ENCODE assay signal across 8 mouse cellular contexts in genomic region chr5:123746253-123746652, GRCm38 (mm10). TPM values are rescaled to one million over a fixed set of nuclear protein-coding genes. Genes with fewer than 3 reads are reported as not detected.
DNase-seq lines count a peak whose midpoint lies in the region; ATAC-seq lines count a peak whose summit lies in the region.

No protein-coding gene starts in this region.

- no peak for ATAC-seq in liver, embryonic 11.5 days (replicated peaks; ENCODE audit: low FRiP score)
- ATAC-seq in embryonic facial prominence, embryonic 13.5 days (ENCODE audit: insufficient number of reproducible peaks, insufficient read depth, low FRiP score, low TSS enrichment, low read depth): no peak
- no peak for ATAC-seq in intestine, embryonic 16.5 days
- no peak for ATAC-seq in neural tube, embryonic 15.5 days (ENCODE audit: low FRiP score)

- H3K27ac ChIP-seq in liver, embryonic 11.5 days (ENCODE audit: low read depth, low read length): no peak overlapping the region
- H3K27ac ChIP-seq in embryonic facial prominence, embryonic 13.5 days: no peak overlapping the region
- no peak overlapping the region for H3K27ac ChIP-seq in intestine, embryonic 16.5 days (ENCODE audit: low read length)
- H3K27ac ChIP-seq in neural tube, embryonic 15.5 days (replicated peaks): no peak overlapping the region

- H3K27me3 ChIP-seq in liver, embryonic 11.5 days (replicated peaks; ENCODE audit: control insufficient read depth, insufficient read depth, low read length): no peaks in the 10 kb centered on the region
- H3K27me3 ChIP-seq in embryonic facial prominence, embryonic 13.5 days: no peaks in the 10 kb centered on the region
- H3K27me3 ChIP-seq in intestine, embryonic 16.5 days (replicated peaks; ENCODE audit: control insufficient read depth, insufficient read depth, low read length): no peaks in the 10 kb centered on the region
- no peaks in the 10 kb centered on the region for H3K27me3 ChIP-seq in neural tube, embryonic 15.5 days (replicated peaks)

- DNase-seq in liver, embryonic 11.5 days (ENCODE audit: low spot score): peak; percentile 26
- DNase-seq in liver (no peak), adipocyte (ENCODE audit: low spot score) (no peak)
- no peak for DNase-seq in cerebellum, adult 18-20 months
- no peak for DNase-seq in thymus, postnatal 14 days

- no peaks in the 10 kb centered on the region for H3K9me3 ChIP-seq in liver, embryonic 11.5 days (ENCODE audit: control insufficient read depth, low read length)
- no peaks in the 10 kb centered on the region for H3K9me3 ChIP-seq in embryonic facial prominence, embryonic 13.5 days
- no peaks in the 10 kb centered on the region for H3K9me3 ChIP-seq in intestine, embryonic 16.5 days (ENCODE audit: control insufficient read depth, low read length)
- no peaks in the 10 kb centered on the region for H3K9me3 ChIP-seq in neural tube, embryonic 15.5 days (replicated peaks)

- H3K4me1 ChIP-seq in liver, embryonic 11.5 days (replicated peaks; ENCODE audit: control insufficient read depth, insufficient read depth, low read length): peaks cover 25% of the 10 kb centered on the region
- peaks cover 23% of the 10 kb centered on the region for H3K4me1 ChIP-seq in embryonic facial prominence, embryonic 13.5 days
- H3K4me1 ChIP-seq in intestine, embryonic 16.5 days (ENCODE audit: control insufficient read depth, insufficient read depth, low read length): peaks cover 12% of the 10 kb centered on the region
- peaks cover 35% of the 10 kb centered on the region for H3K4me1 ChIP-seq in neural tube, embryonic 15.5 days

- peak overlapping the region; percentile 11 for H3K4me3 ChIP-seq in liver, embryonic 11.5 days (ENCODE audit: low read depth, low read length)
- peak overlapping the region; percentile 75 for H3K4me3 ChIP-seq in embryonic facial prominence, embryonic 13.5 days
- no peak overlapping the region for H3K4me3 ChIP-seq in intestine, embryonic 16.5 days (ENCODE audit: low read length)
- H3K4me3 ChIP-seq in neural tube, embryonic 15.5 days (replicated peaks): no peak overlapping the region; the same call in 1 of the 2 replicates

- H3K4me2 ChIP-seq in liver, embryonic 11.5 days: peak overlapping the region; percentile 95
- peak overlapping the region; percentile 85 for H3K4me2 ChIP-seq in embryonic facial prominence, embryonic 13.5 days
- H3K4me2 ChIP-seq in intestine, embryonic 16.5 days (ENCODE audit: low read depth, low read length): peak overlapping the region; percentile 23
- peak overlapping the region; percentile 77 for H3K4me2 ChIP-seq in neural tube, embryonic 15.5 days

- H3K36me3 ChIP-seq in liver, embryonic 11.5 days (ENCODE audit: control insufficient read depth, insufficient read depth, low read length): peaks cover 20% of the 10 kb centered on the region
- peaks cover 31% of the 10 kb centered on the region for H3K36me3 ChIP-seq in embryonic facial prominence, embryonic 13.5 days
- H3K36me3 ChIP-seq in intestine, embryonic 16.5 days (ENCODE audit: control insufficient read depth, insufficient read depth, low read length): peaks cover 9% of the 10 kb centered on the region
- peaks cover 26% of the 10 kb centered on the region for H3K36me3 ChIP-seq in neural tube, embryonic 15.5 days

- no peak overlapping the region for H3K9ac ChIP-seq in liver, embryonic 11.5 days (ENCODE audit: low read depth, low read length)
- H3K9ac ChIP-seq in embryonic facial prominence, embryonic 13.5 days: no peak overlapping the region
- no peak overlapping the region for H3K9ac ChIP-seq in intestine, embryonic 16.5 days (ENCODE audit: low read depth, low read length)
- H3K9ac ChIP-seq in neural tube, embryonic 15.5 days (replicated peaks): no peak overlapping the region

RNA-seq across cellular contexts. Expression of gene Rsrc2, which starts 3.0 kb away (rescaled TPM):
- polyA plus RNA-seq in liver, embryonic 11.5 days (2014; fragmentation: Nextera tagmentation; extraction: Ambion mirVana): 102 and 109 TPM in 2 replicates
- polyA plus RNA-seq in embryonic facial prominence, embryonic 13.5 days (2015; fragmentation: Nextera tagmentation; extraction: Ambion mirVana): 168 and 177 TPM in 2 replicates
- polyA plus RNA-seq in intestine, embryonic 16.5 days (2015; fragmentation: Nextera tagmentation; extraction: Ambion mirVana): 73.3 and 78.0 TPM in 2 replicates
- polyA plus RNA-seq in neural tube, embryonic 15.5 days (2015; fragmentation: Nextera tagmentation; extraction: Ambion mirVana): 117 and 123 TPM in 2 replicates

RNA-seq across cellular contexts. Expression of gene Kntc1, which starts 3.3 kb away (rescaled TPM):
- 51.8 and 52.6 TPM in 2 replicates for polyA plus RNA-seq in liver, embryonic 11.5 days (2014; fragmentation: Nextera tagmentation; extraction: Ambion mirVana)
- 32.3 and 36.6 TPM in 2 replicates for polyA plus RNA-seq in embryonic facial prominence, embryonic 13.5 days (2015; fragmentation: Nextera tagmentation; extraction: Ambion mirVana)
- 14.6 and 15.1 TPM in 2 replicates for polyA plus RNA-seq in intestine, embryonic 16.5 days (2015; fragmentation: Nextera tagmentation; extraction: Ambion mirVana)
- 4.7 and 9.1 TPM in 2 replicates for polyA plus RNA-seq in neural tube, embryonic 15.5 days (2015; fragmentation: Nextera tagmentation; extraction: Ambion mirVana)

RNA-seq across cellular contexts. Expression of gene Zcchc8, which starts 25.4 kb away (rescaled TPM):
- 89.3 and 92.1 TPM in 2 replicates for polyA plus RNA-seq in liver, embryonic 11.5 days (2014; fragmentation: Nextera tagmentation; extraction: Ambion mirVana)
- polyA plus RNA-seq in embryonic facial prominence, embryonic 13.5 days (2015; fragmentation: Nextera tagmentation; extraction: Ambion mirVana): 94.1 and 96.2 TPM in 2 replicates
- polyA plus RNA-seq in intestine, embryonic 16.5 days (2015; fragmentation: Nextera tagmentation; extraction: Ambion mirVana): 50.9 and 54.8 TPM in 2 replicates
- 57.0 and 65.8 TPM in 2 replicates for polyA plus RNA-seq in neural tube, embryonic 15.5 days (2015; fragmentation: Nextera tagmentation; extraction: Ambion mirVana)

Comparison
In these comparisons a context has a peak if more than half of its experiments do, and no peak if none do; other contexts are left out.
1. H3K4me2 ChIP-seq: peak in every context shown above with its lines; median percentile 95 in liver, embryonic 11.5 days; 85 in embryonic facial prominence, embryonic 13.5 days; 77 in neural tube, embryonic 15.5 days; 23 in intestine, embryonic 16.5 days.
2. H3K4me3 ChIP-seq: peak in liver, embryonic 11.5 days (single experiment) and embryonic facial prominence, embryonic 13.5 days (single experiment); none in intestine, embryonic 16.5 days (single experiment) and neural tube, embryonic 15.5 days (single experiment).